Mouse (Mus musculus) skeletal muscle tissue, adult 2 months (tissue): ENCODE data around the gene Ttc23.

Experiments used
- DNase-seq: peaks from one replicate; pipeline ENCODE4 v3.0.0-alpha.2; 2012; ENCODE audit warnings: low read depth, low spot score

Gene Ttc23

DNA sequence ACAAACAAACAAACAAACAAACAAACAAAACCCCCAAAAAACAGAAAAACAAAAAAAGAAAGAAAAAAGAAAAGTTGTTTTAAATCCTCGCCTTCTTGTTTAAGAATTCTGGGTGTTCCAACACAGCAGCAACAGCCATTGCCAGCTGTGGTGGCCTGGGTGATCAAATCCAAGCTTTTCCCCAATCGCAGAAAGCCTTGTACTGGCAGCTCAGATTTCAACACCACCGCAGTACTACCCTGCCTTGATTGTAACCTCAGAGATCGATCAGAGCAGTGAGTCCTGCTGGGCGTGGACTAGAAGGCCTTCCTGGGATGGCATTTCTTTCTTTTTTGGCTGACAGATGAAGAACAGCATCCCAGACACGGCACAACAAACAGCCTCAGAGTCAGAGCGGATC lies 48.7 kb downstream of the Ttc23 start:
- no peak for DNase-seq

DNA sequence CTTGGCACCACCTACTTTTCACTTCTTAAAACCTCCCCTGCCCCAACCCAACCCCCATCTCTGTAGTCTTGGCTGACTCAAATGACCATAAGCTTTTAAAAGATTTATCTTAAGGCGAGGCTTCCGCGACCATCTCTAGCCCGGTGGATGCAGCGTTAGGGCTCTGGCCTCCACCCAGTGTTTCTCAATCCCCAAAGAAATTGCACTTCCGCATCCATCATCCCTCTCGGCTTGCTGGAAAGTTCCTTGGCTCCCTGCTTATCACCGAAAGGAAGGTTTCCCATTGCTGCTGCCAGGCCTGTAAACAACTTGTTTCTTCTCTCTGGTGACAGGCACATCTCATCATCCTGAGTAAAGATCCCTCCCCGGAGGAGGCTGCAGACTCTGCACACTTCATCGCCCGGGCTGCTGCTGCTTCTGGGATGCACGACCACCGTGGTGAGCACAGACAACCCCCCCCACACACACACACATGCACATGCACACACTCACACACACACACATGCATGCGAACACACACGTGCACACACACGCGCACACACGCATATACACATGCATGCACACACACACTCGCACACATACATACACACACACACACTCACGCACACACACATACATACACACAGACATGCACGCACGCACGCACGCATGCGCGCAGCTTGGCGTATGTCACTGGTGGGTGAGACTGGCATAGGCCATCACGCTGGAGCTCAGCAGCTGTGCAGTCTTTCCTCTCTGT lies 50.9 kb downstream of the Ttc23 start:
- DNase-seq = no peak

DNA sequence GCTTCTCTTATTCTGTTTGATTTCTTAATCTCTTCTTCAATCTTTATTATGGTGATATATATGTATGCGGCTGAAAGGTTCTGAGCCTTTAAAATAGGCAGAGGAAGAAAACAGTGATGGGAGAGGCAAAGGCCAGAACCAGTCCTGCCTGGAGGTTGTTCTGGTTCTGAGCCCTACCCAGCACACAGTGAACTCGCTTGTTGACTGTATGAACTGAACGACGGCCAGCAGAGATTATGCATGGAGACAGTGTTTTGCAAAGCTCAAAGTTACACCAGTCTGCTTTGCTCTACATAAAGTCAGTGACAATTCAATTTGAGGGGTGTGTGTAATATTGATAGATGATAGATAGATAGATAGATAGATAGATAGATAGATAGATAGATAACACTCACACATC lies 52.1 kb downstream of the Ttc23 start:
- DNase-seq = no peak

DNA sequence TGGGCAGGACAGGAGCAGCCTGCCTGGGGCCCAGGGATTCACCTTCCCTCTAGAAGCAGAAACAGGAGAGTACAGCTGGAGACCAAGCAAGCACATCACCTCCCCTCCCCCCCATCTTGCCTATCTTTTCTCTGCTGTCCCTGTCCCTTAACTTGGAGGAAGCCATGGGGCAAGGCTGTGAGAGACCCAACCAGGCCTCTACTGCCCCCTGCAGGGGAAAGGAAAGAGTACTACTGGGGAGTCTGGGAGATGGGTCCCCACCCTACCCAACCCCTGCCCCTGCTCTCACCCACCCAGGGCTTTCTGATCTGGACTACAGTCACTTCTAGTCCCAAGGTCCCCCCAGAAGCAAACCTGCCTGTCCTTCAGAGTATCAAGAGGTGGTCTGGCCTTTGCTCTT lies 53.6 kb downstream of the Ttc23 start:
- peak; percentile 72 for DNase-seq

DNA sequence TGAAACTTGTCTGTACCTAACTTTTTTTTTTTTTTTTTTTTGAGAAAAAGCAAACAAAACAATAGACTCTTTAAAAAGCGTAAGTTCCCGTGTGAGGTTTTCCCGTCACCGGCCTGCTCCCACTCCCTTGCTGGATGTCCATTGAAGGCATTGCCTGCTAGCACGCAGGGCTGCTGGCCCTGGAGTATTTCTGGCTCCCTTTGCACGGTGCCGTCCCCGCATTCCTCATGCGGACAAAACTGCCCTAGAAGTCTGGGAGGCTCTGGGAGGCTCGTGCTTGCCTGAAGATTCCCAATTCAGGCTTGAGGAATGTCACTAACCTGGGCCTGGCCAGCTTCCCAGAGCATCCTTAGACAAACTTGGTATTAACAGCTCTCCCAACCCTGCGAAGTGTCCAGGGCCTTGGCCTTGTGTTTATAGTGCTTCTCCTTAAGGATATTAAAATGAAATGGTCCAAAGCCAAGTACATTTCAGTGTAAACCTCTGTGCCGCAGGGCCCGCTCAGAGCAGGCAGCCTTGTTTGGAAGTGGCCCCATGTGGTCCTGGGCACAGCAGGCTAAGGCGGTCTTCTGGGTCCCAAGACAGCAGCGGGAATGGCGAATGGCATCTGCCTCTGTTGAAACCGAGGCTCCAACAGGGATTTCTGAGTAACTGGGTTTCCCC lies 54.2 kb downstream of the Ttc23 start:
- no peak for DNase-seq

DNA sequence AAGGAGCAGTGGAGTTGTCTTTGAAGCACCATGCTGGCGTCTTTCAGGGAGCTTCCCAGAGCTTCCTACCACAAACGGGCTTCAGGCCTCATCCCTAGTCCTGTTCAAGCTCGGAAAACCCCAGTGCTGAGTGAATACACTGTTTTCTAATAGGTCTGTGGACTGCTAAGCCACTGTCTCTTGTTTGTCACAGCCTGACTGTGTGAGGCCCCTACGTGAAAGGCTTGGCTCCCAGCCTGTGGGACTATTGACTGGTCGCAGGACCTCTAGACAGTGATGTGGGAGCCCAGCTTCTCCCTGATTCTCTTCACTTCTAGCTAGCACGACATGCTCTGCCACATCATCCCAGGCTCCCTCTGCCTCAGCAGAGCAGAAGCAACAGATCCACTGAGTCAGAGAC lies 61.0 kb downstream of the Ttc23 start:
- DNase-seq = no peak

DNA sequence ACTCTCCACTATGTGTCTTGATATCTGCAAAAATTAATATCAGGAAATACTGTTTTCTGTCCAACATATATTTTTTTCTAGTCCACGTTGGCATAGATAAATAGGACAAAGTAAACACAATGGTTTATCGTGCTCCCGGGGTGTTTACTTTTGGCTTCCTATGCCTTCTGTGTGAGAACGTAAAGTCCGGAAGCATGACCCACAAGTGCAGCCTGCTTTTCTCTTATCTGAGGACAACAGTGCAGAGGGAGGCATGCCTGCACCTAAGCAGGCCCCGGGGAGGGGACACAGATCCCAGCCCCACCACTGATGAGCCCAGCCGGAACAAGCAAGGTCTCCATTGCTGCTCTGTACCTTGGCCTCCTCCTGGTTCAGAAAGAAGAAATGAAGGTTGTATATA lies 63.0 kb downstream of the Ttc23 start:
- DNase-seq = no peak

DNA sequence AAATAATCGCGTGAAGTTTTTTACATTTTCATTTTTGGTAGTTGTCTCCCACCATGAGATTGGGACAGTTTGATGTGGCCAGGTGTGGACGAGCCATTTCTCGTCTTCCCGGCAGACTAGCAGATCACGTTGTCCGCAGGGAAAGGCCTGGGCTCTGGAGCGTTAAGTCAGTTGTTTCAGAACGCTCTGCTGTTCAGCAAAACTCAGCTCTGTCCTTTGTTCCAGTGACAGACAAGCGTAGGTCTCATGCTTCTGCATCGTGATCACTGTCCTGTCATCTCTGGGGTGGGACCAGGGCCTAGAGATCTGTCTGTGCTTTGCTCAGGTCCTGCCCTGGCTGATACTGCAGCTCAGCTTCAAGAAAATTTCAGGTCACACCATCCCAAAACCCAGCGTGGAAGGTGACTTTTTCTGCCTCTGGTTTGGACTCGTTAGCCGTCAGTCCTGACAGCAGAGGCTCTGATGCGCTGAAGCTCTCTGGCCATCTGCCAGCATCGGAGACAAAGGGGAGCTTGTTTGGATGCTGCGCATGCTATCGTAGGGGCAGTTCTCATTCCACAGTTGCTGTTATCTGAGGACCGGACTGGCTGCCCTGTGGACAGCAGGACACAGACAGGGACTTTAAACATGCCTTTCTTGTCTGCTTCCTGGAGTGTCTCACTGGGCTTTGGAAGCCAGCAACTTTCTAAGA lies 66.8 kb downstream of the Ttc23 start:
- no peak for DNase-seq

DNA sequence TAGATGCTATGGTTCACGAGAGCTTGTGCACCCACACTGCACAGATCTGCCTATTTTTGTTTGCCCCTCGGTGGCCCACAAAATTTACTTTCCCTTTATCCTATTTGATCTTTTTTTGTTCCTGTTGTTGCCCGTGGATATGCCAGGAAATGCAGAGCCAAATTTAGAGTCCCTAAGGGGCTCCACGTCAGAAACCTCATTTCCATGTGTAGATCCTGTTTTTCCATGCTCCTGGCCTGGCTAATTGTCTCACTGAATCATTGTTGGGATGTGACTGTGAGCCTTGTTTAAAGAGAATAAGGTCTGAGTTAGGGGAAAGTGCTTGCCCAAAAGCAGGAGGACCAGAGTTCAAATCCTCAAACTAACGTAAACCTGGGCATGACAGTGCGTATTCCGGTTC lies 68.0 kb downstream of the Ttc23 start:
- DNase-seq = no peak

DNA sequence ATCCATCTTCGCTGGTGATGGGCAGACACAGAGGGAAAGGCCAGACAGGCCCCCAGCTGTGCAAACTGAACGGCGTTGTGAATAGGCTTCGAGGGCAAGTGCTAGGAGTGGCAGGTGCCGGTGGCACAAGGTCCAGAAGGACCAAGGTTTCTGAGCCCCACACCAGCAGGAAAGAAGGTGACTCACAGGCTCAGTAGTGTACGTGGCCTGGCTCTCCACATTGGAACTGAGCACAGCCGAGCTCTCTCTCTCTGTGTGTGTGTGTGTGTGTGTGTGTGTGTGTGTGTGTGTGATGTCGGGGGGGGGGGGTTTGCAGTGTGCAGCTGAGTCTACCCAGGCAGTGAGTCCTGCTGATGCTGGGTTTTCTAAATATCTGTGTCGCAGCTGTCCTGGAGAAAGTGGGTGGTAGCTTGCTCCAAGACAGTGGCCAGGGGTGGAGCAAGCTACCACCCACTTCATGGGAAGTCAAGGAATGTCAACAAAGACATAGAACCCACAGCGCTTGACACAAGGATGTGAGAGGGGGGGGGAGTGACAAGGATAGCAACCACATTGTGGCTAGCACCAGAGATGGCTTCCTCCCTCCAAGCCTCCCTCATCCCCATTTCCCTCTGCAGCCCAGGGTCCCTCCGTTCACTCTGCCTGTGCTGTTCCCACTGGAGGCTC lies 69.1 kb downstream of the Ttc23 start:
- DNase-seq = no peak

DNA sequence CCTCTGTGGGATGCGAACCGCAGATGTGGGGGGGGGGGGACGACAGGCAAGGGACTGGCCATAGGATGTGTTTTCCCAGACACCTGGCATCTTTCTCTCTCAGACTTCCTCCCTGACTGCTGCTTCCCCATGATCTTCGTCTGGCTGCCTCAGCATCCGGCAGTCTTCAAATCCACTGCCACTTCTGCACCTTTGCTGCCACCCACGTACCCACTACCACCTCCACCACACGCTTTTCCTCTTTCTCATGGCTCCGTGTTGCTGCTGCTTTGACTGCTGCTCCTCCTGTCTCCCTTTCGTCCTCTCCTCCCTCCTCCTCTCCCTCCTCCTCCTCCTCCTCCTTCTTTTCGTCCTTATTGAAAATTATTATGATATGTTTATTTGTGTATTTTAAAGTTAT lies 69.7 kb downstream of the Ttc23 start:
- no peak for DNase-seq

DNA sequence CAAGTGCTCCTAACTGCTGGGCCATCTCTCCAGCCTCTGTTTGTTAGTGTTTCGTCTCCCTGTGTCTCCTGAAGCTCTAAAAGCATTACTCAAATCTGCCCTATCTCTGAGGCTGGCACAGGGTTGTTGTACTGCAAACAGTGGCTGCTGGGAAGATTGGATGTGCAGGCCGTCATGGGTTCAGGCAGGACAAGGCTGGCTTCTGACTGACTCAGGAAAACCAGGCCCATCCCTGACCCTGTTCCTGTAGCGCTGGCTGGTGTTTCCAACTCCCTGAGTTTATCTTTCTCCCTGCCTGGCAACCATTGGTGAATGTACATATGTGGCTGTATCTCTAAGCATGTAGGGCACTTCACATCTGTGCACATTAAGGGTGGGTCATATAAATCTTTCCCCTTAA lies 70.3 kb downstream of the Ttc23 start:
- no peak for DNase-seq

DNA sequence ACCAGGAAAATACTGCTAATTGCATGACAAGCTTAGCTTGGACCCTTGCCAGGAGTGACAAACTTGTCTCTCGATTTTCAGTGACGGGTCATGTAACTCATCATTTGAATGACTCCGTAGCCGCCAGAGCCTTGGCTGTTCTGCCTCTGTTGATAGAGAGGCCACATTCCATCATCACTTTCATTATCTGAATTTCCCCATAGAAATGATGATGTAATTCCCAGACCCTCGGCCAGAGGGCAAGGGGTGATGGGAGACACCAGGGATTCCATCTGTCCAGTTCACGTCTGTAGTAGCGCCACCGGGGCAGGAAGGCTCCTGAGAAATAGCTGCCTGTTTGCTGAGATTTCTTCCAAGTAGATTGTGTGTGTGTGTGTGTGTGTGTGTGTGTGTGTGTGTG lies 71.6 kb downstream of the Ttc23 start:
- DNase-seq = no peak

DNA sequence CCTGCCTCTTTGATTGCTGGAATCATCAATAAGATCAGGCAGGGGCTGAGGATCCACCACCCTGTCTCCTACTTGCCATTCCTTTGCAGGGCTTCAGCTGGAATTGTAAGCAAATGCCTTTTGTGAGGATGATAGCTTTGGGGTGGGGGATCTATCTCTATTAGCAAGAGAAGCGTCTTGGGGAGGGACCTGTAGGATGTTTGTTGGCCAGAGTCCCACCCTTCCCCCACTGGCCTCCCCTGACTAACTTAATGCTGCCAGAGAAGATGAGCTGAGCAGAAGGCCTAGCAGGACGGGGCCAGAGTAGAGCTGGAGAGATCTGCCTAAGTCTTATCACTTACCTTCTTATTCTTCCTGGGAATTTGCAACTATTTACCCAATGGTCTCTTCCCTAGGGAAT lies 75.0 kb downstream of the Ttc23 start:
- DNase-seq = no peak

DNA sequence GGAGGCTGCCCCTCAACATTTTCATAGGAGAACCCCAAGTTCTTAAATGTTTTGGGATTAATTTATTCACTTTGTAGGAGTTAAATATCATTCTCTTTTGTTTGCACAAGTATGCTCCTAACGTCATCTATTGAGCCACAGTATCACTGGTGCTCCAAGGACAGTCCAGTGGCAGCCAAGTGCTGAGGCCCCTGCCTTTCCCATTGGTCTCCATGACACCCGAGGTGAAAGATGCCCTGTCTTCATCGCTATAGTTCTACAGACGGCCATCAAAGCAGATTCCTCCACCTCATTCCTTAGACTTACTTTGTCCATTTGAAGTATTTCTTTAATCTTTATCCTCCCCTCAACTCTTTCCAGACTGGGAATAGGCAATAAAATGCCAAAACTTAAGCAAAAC lies 77.3 kb downstream of the Ttc23 start:
- DNase-seq = no peak

DNA sequence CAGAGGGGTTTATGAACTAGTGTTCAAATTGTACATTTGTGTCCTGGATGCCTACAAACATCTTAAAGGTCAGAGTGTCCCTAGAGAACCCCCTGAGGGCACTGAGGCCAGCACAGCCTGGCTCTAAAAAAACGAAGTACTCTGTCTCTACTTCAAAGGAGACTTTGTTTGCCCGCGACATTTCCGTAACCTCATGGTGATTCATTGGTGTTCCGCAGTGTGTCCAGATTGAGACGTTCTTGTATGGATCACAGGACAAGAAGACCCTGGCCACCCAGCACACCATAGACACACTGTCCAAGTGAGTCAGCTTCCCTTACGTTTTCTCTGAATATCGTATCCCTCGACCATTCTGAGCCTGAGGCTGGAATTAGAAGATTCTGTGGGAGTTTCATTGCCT lies 77.8 kb downstream of the Ttc23 start:
- DNase-seq = no peak

DNA sequence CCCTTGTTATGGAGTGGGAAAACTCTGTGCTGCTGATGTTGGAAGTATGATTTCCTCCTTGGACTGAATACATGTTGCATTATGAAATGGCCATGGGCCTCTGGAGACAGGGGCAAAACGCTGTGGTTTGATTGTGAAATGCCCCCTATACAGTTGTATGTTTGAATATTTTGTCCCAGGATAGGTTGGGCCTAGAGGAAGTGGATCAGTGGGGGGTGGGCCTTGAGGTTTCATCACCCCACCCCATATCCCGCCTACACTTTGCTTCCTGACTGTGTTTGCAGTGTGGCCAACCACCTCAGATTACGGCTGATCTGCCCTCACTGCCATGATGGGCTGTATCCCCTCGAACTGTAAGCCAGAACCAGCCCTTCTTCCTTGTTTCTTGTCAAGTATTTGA lies 81.0 kb downstream of the Ttc23 start:
- no peak for DNase-seq

DNA sequence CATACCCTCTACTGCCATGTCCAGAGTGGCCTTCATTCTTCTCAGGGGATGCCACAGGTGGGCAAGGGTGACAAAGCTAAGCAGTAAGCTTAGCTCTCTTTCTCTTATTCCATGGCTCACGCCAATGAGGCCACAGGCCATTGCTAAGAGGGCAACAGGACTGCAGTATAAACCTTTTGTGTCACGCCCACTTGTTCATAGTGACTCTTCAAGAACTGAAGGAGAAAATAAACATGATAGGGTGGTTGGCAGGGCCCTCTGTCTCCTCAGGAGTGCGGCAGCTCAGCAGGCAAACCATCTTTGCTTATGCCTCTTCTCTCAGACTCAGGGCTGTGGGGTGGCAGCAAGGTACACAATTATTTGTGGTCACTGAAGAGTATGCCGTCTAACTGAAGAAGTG lies 81.6 kb downstream of the Ttc23 start:
- DNase-seq = no peak

DNA sequence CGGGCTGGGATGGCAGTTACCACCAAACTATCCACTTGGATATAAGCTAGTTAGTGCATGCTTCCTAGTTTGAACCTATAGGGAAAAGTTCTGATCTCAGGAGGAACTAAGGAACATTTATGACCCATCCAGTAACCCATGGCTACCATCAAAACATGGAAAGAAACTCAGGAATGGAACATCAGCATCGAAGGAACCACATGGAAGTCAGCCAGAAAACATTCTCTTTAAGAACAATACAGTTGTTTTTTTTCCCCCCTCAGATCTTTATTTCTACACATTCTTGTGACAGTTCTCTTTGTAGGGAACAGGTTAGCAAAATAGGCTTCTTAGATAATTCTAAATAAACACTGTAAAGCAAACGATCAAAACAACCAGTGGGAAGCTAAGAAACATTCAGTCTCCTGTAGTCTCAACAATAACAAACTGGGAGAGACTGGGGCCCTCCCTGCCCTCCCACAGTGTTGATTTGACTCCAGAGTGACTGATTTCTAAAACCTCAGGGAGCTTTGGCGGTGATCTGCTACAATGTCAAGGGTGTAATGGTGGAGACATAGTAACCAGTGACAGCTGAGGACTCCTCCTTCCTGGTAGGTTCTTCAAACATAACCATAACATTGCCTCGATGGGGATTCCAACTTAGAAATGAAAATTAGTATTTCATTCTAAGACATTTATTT lies 83.4 kb downstream of the Ttc23 start:
- DNase-seq = no peak

DNA sequence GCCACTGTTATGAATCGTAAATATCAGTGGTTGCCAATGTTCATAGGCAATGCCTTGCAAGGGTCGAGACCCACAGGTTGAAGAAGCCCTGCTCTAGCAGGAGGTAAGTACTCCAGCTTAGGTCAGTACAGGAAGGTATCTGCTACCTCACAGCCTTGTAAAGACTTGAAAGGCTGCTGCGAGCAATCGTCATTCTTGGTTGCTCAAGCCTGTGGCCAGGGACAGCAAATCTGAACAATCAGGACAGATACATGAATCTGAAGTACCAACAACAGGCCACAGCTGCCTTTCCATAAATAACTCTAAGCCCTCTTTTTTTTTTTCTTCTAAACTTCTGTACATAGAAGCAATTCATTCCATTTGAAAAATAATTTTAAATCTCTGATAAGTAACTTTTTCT lies 85.1 kb downstream of the Ttc23 start:
- no peak for DNase-seq

DNA sequence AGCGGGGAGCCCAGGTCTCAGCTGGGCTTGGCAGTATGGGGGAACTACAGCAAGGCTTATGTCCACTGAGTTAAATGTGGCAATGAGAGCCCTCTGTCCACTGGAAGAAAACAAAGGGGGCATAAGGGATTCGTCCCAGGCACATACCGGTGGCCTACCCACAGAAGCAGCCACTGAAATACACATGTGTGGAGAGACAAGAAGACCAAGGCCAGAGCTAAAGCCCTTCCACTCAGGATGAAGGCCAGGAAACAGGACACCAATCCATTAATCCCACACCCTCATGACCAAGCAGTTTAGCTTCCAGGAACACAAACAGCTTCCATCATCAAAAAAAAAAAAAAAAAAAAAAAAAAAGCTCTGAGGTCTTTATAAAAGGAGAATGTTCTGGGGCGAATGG lies 93.2 kb downstream of the Ttc23 start:
- peak; percentile 91 for DNase-seq

DNA sequence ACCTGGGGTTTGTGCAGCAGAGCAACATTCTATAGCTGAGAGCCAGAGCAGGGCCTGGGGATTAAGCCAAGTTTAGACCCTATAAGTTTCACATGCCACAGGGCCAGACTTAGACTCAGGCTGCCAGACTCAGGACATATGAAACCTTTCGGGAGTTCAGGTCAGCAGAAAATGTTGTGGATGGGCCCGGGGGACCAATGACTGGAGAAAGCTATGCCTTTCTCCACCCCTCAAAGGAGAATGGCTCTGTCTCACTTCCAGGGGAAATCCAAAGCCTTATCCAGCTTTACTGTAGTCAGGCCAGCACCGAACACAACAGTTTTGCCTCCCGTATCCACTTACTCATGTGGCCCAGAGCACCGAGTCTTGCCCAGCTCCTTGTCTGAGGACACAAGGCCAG lies 93.6 kb downstream of the Ttc23 start:
- DNase-seq = peak; percentile 91
